Mouse (Mus musculus): ENCODE measurements around the gene Wdr59.

Wdr59 gene

DNA sequence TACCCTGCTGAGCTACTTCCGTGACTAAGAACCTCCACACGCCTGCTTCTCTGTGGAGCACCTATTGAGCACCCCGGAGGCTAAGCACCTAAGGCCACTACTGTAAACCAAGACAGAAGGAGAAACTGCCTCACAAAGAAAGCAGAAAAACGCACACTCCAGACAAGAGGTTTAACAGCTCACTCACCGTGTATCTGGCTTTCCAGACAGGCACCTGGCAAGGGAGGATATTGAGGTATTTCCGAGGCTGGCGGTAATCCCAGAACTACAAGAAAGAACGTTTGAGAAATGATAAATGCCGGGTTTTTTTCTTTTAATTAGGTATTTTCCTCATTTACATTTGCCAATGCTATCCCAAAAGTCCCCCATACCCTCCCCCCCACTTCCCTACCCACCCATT, 29.4 kb downstream of the Wdr59 start:
- DNase-seq (ENCODE audit: low spot score) = no peak

DNA sequence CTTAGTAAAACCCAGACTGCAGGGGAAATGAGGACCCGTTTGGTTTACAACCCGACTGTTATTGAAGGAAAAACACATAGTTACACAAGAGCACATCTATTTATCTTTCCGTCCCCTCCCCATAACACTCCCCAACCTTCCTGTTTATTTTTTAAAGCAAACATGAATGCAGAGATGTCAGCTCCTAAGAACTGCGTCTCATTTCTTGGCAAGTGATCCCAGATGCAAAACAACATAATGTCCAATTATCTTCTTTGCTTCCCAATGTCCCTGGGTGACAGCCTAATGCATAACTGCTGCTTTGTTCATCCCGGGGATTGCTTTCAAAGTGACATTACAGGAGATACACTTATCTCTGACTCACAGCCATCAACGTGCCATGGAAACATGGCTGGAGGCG, 30.7 kb downstream of the Wdr59 start:
- no peak for DNase-seq (ENCODE audit: low spot score)

DNA sequence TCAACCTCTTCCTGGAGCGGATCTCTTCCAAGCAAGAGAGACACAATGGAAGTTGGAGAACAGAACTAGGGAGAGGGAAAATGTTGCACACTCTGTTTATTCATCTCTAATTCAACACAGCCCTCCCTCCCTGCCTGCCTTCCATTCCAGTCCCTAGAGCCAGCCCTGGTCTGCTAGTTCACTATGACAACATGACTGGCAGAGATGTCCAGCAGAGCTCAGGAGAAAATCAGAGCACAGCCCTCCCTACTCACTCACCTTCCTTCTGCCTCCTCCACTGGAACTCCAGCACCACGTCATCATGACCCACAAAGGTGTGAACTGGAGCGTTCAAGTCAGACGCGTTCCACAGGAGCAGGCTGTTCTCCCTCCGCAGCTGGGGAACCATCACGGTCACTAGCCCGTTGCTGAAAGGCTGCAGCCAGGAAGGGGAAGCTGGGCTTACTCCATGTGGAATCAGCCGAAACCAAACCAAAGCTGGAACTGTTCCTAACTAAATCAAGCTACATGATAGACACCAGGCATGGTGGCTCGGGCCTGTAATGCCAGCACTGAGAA, 31.8 kb downstream of the Wdr59 start:
- DNase-seq (ENCODE audit: low spot score) = no peak

DNA sequence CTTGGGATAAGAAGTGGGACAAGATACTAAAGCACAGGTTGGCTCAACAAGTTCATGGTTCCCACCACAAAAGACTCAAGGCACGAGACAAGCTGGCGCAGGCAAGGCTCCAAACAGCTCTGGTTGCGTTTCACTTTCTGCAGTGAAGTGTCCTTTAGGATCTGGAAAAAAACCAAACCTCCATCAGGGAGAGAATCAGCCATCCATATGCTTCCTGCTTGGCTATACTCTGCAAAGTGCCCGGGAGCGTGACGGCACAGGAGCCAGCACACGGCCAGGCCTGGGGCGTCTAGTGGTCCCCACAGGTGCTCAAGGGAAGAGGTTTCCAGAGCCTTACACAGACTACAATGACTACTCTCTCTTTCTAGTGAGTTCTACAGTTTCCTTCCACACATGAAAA, 41.2 kb downstream of the Wdr59 start:
- no peak for DNase-seq (ENCODE audit: low spot score)

DNA sequence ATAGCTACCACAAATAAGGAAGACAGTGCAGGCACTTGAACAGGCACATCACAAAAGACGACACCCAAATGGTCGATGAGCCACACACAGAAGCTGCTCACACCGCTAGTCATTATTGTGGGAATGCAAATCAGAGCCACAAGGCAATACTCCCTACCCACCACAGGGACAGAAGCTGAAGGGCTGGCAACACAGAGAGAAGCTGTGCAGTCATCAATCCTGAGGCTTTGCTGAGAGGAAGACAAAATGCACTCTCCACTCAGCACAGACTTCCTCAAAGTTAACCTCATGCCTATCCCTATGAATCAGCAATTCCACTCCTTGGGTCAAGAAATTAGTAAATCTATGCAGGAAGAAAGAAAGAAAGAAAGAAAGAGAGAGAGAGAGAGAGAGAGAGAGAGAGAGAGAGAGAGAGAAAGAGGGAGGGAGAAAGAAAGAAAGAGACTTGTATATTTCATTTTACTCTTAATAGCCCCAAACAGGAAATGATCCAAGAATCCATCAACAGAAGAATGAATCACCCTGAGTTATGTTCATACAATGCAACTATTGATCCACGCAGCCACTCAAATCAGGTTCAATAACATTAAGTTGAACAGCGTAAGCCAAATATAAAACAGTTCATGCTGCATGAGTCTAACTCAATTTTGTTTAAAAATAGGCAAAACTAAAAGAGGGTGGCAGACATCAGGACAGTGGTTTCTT, 44.0 kb downstream of the Wdr59 start:
- DNase-seq (ENCODE audit: low spot score) = no peak

DNA sequence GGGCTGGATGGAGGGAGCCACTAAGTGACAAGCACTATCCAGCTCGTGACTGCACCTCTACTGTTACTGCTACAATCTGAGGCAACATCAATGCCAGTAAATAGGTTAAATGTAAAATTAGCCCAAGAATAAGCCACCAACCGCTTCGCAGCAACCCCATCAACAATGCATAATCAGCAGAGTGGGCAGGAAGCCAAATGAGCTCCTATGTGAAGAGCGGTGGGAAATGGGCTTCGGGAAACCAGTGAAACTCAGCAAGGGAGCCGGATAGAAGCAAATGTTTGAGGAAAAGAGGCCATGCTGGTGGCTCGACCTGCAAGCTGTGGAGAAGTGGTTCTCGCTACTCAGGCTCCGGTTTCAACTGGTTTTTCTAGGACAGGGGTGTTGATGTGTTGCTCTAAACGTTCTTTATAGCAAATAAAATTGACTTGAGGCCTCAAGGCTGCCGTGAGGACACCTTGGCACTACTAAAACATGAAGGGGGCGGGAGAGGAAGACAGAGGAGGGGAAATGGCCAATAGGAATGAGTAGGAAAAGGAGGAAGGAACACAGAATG, 50.3 kb downstream of the Wdr59 start:
- no peak for DNase-seq (ENCODE audit: low spot score)

DNA sequence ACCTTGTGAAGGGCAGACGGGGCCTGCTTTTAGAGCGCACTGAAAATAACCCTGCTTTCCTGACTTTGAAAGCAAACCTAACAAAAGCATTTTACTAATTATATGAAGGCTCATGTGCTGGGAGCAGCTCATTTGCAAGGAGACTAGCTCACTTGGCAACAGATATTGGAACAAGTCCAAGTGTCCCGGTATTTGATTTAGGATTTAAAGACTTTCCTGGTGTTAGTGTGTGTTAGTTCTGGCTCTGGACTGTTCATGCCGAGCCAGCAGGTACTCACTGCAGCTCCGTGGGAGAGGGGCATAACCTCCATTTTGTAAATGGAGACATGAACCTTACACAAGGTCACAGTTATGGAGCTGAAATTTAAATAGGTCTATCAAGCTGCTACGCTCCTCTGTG, 52.9 kb downstream of the Wdr59 start:
- DNase-seq (ENCODE audit: low spot score) = no peak

DNA sequence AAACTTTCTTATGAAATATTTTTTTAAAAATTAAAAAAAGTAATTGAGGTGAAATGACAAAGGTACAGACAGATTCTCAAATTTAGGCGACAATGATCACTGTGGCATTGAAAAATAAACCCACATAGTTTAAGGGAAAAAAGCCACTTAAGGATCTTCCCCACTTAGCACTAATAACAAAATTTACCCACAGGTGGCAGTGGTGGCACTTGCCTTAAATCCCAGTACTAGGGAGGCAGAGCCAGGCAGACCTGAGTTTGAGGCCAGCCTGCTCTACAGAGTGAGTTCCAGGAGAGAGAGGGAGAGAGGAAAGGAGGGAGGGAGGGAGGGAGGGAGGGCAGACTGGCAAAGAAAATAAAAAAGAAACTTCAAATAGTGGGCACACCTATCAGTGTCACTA, 56.6 kb downstream of the Wdr59 start:
- no peak for DNase-seq (ENCODE audit: low spot score)

DNA sequence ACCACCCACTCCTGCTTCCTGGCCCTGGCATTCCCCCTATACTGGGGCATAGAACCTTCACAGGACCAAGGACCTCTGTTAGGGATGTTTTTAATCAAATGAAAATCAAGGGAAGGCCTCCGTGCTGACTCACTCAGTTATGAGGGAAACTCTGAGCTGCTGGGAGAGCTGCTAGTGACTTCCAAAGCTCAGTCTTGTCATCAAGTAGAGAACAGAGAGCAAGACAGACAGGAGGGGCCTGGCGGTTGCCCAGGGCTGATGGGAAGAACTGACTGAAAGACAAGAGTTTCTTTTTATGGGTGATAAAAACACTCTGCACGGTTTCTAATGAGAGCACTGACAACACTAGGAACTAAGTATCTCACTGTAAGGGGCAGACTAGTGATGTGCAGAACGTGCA, 57.4 kb downstream of the Wdr59 start:
- no peak for DNase-seq (ENCODE audit: low spot score)

DNA sequence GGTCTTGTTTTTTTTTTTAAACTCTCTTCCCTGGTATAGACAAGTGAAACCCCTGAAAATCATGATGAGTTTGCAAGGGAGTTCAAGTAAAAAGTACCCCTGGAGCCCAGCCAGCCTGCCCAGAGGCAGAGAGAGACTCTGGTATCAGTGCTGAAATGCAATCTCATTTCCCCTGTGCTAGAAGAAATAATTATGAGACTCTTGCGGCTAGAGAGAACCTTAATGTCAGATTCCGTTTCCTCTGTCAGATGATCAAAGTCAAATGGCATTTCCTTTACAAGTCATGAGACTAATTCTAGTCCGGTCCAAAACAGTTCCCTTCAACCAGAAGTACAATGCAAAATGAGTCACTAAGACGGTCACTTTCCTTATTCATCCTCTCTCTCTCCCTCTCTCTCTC, 72.2 kb downstream of the Wdr59 start:
- no peak for DNase-seq (ENCODE audit: low spot score)

DNA sequence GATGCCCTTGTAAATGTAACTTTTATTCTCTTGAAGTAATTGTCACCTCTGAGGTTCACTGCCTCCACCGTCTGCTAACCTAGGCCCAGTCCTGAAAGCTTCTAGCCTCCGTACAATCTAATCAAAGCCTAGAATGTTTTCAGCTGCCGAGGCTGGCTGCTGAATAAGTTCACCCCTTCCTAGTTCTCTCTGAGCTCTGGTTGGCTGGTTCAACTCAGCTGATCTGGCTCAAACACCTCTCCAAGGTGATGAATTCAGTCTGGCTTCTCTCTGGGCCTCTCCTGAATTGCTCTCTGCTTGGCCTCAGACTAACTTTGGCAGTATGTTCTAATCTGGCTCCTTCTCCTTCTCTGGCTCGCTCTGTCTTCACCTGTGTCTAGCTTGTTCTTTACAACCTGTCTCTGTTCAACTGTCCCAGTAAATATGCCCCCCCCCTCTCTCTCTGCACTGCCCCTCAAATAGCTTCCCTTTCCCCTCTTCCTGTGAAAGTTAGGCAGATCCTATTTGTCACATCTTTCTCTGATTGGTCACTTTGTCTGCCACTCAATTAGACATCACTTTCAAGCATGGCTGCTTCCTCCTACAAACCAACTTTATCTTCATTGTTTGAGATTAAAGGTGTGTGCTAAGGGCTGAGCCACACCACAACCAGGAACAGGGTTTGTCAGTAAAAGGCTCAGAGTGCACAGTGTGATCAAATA, 75.8 kb downstream of the Wdr59 start:
- DNase-seq (ENCODE audit: low spot score) = no peak

DNA sequence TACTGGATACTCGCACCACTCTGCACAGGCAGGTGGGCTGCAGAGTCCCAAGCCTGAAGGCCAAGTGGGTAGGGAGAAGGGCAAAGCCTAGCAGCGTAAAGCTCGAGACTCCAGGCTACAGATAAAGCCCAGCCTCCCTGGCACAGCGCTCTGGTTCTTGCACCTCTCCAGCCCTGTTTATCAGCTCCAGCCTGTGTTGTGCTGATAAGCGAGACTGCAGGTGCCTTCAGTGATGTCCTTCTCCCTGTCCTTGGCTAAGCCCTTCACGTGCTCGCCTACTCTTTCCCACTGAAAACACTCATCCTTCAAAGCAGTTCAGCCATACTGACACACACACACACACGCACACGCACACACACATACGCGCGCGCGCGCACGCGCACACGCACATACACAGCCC, 76.3 kb downstream of the Wdr59 start:
- DNase-seq (ENCODE audit: low spot score) = no peak

DNA sequence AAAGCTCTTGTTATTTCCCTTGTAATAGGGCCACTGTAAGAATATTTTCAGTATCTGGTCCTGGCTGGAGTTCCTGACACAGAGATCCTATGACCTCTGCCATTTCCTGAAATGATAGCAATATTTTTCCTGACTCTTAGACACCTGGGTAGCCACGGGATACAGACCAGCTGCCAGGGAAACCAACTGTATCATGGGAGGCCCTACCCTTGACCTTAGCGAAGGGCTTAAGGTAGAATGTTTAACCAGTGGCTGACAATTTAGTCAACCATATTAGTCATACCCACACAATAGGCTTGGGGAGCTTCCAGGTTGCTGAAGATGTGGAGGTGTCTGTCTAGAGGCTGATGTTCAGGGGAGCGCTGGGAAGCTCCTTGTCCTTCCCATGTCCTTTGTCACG, 77.6 kb downstream of the Wdr59 start:
- no peak for DNase-seq (ENCODE audit: low spot score)

DNA sequence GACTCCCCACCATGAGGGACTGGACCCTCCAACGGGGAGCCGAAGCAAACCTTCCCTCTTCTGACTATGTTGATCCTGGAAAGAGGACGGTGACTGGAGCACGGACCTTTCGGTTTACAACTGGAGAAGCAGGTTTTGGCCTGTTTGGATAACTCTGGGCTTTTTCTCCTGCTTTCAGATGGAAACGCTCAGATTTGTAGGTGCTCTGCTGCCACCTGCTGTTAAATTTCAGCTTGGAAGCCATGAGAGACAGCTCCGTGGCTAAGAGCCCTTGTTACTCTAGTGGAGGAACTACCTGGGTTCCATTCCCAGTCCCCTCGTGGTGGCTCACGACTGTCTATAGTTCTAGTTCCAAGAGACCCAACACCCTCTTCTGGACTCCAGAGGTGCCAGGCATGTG, 82.7 kb downstream of the Wdr59 start:
- DNase-seq (ENCODE audit: low spot score) = peak; percentile 68

DNA sequence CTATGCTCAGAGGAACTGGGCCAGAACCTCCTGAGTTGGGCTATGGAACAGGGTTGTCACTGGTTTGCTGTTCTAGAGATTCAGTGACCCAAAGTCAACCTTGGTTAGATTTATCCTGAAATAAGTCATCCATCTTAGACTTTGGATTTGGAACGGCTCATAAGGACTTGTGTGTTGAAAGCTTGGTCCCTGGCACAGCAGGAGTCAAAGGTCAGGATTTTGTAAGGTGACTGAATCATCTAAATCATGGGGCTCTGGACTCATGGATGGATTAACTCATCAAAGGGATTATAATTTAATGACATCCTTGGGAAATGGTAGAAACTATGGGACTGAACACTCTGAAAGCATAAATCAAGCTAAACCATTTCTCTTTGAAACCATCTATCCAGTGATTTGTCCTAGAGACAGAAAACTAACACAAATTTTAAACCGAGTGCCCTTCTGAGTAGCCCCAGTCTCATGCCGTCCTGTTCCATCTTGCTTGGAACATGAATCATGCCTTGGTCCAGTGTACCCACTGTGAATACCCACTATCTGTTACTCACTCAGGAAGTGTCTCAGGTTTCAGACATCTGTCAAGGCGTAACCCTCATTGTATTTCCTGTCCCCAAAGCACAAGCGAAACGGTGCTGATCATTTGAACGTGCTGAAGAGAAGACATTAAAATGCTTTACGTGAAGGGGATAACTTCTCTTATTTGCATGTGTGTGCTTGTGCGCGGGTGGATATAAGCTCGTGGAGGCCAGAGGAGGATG, 86.6 kb downstream of the Wdr59 start:
- no peak for DNase-seq (ENCODE audit: low spot score)

DNA sequence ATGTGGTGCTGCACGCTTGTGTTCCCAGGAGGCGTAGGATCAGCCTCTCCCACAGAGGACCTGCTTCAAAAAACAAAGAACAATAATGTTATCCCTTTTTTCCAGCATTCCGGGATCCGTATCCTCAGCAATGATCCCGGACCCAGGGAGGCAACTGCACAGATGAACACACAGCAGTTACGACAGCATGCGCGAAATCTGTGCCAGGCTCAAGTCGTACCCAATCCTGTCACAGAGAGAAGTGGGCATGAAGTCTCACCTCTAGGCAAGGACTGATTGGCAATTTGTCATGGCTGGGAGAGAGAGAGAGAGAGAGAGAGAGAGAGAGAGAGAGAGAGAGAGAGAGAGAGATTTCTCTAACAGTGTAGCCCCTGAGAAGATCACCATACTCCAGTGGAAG, 97.2 kb downstream of the Wdr59 start:
- no peak for DNase-seq (ENCODE audit: low spot score)

DNA sequence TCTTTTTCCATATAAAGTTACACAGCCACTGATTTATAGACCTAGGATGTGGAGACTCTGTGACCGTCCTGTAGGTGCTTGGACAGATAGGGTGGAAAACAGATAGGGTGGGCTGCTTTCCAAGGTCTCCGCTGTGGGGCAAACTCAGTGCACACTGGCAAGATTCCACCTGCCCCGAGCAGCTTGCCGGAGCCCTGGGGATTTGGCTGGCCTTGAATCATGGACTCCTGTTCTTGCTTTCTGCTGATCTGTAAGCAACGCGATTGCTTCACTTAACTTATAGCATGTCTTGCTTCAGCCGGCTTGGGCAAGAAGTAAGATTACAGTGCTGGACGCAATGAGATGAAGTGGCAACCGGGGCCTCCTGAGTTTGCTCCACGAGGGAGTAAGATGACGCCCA, 97.7 kb downstream of the Wdr59 start:
- DNase-seq (ENCODE audit: low spot score) = no peak

DNA sequence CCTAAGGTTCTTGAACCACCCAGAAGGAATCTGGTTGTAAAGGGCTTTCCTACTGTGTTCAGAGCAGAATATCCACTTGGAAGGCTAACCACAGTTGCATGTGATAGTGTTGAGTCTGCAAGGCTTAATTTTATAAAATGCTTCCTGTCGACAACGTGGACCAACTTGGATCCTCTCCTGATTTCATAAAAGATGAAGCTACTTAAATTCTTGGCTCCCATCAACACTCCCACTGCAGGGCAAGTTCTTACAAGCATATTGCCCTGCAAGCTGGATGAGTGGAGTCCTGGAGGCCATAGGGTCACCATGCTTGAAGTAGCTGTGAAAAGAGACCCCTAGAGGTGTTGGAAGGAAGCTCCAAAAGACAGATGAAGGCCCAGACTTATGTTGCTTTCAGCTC, 99.3 kb downstream of the Wdr59 start:
- DNase-seq (ENCODE audit: low spot score) = no peak

DNA sequence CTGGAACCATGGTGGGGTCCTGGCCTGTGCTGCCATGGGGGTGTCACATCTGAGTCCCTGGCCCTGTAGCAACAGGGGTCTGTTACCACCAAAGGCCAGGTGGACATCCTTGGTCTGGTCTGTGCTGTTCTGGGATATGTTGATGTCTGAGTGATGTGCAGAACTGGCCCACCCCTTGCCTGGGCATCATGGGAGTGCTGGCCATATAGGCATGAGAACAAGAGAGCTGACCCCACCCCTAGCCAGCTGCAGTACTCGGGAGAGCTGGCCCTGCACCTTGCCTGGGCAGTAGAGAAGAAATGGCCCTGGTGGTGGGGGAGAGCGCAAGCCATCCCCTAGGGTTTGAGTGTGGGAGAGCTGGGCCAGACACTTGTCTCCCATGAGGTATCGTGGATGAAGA, 102.7 kb downstream of the Wdr59 start:
- no peak for DNase-seq (ENCODE audit: low spot score)

DNA sequence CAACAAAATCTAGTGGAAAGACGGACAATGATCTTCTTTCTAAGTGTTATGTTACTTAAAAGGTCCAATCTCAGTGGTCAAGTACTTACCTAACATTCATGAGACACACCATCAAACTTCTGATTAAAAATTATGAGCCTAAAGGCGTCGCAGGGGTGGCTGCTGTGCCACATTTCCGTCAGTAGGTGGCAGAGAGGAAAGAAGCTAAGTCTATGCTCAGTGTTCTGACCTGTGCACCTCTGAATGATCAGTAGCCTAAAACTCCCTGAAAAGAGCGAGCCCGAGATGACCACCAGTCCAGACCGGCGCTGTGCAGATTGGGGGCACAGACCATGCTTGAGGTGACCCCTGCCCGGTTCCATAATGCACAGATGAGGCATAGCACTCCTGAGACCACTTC, 103.3 kb downstream of the Wdr59 start:
- peak; percentile 4 for DNase-seq (ENCODE audit: low spot score)

DNA sequence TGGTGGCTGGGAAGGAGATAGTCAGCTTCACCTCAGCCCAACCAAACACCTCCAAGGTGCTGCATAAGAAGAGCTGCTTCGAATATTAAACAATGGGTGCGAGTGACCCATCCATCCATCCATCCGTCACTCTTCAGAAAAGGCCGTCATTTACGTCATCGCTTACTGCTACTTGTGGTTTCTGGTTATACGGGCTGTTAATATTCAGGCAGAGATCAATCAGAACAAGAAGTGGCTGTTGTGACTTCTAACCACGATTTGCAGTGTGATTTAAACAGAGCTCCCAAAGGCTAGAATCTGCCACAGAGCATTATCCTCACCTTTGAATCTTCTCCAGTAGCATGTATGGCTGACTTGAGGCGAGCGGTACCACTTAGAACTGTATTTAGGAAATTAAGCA, 104.7 kb downstream of the Wdr59 start:
- no peak for DNase-seq (ENCODE audit: low spot score)

DNA sequence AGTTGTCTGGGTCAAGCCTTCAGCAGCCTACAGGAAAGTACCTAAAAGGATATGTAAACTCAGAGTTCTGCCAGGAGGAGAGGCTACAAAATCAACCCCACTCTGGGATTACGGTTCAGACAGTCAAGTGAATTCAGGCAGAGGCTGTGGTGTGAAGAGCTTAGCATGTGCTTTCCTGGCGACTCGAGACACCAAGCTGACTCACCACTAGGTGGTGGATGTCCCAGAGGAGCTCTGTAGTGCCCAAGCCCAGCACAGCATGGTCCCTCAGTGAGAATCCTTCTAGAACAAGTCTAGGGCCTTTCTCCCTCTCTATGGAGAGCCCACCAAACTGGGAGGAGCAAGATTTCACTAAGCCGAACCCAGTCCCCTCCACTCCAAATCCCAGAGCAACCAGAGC, 118.5 kb downstream of the Wdr59 start:
- DNase-seq (ENCODE audit: low spot score) = no peak
